Mouse (Mus musculus) MEL (cell line): ENCODE measurements around the gene Trip11. TPM values are rescaled to one million over a fixed set of nuclear protein-coding genes. Genes with fewer than 3 reads are reported as not detected.
A peak's percentile ranks its signal among the peaks of the same experiment; 100 is the strongest.
"Not testable (repeated sequence)": the region's sequence is repeated elsewhere in the genome, so short reads cannot be mapped to it uniquely, and the experiment has no call there.

Experiments
- DNase-seq: peaks from one replicate; pipeline ENCODE4 v3.0.0; 2011; ENCODE audit warnings: low read depth, low spot score
- H3K27ac ChIP-seq: 2 replicates; pipeline ENCODE4 v1.5.1; 2012; ENCODE audit warnings: low read depth, mild to moderate bottlenecking, control low read depth, low read length, moderate library complexity; ENCODE audit not compliant: control insufficient read depth
- H3K27me3 ChIP-seq, 2 experiments: fragments of 150-350 bp in 1 of 2; sonication (generic) in 1 of 2; 2 replicates each; pipeline ENCODE4 v1.6.1; 2012; ENCODE audit warnings: low read length in 2 of 2, mild to moderate bottlenecking in 2 of 2, improper control_type of control experiment in 1 of 2, moderate library complexity in 1 of 2; ENCODE audit not compliant: insufficient read depth in 2 of 2, control insufficient read depth in 1 of 2
- H3K36me3 ChIP-seq, 2 experiments: 2 replicates each; pipeline ENCODE4 v1.6.1; 2012 to 2014; ENCODE audit warnings: low read length in 2 of 2, improper control_type of control experiment in 1 of 2, inconsistent platforms in 1 of 2, mild to moderate bottlenecking in 1 of 2; ENCODE audit not compliant: insufficient read depth in 2 of 2, control insufficient read depth in 1 of 2
- H3K4me1 ChIP-seq, 2 experiments: fragments of 150-350 bp in 1 of 2; sonication (generic) in 1 of 2; 2 replicates each; pipeline ENCODE4 v1.6.1; 2012; ENCODE audit warnings: low read length in 2 of 2, improper control_type of control experiment in 1 of 2, mild to moderate bottlenecking in 1 of 2; ENCODE audit not compliant: insufficient read depth in 2 of 2, control insufficient read depth in 1 of 2
- H3K4me3 ChIP-seq, 2 experiments: fragments of 150-350 bp in 1 of 2; sonication (generic) in 1 of 2; 2 replicates each; pipeline ENCODE4 v1.5.1; 2012; ENCODE audit warnings: low read depth in 2 of 2, low read length in 2 of 2, mild to moderate bottlenecking in 2 of 2, moderate library complexity in 2 of 2, control low read depth in 1 of 2, improper control_type of control experiment in 1 of 2; ENCODE audit not compliant: control insufficient read depth in 1 of 2, insufficient read depth in 1 of 2
- H3K79me2 ChIP-seq: 2 replicates; pipeline ENCODE4 v1.6.1; 2012; ENCODE audit warnings: mild to moderate bottlenecking, low read length, moderate library complexity; ENCODE audit not compliant: control insufficient read depth, poor library complexity, insufficient read depth
- H3K9ac ChIP-seq: 2 replicates; pipeline ENCODE4 v1.6.1; 2012; ENCODE audit warnings: low read depth, mild to moderate bottlenecking, control low read depth, low read length, moderate library complexity; ENCODE audit not compliant: control insufficient read depth, poor library complexity, severe bottlenecking
- H3K9me3 ChIP-seq: fragments of 150-350 bp; sonication (generic); replicated peaks from 2 replicates; pipeline ENCODE4 v1.6.1; 2012; ENCODE audit warnings: mild to moderate bottlenecking, low read length, improper control_type of control experiment, moderate library complexity; ENCODE audit not compliant: insufficient read depth
- BHLHE40 ChIP-seq: IDR thresholded peaks from 2 replicates; pipeline ENCODE4 v1.6.1; 2012; ENCODE audit warnings: low read depth, mild to moderate bottlenecking, inconsistent platforms, low read length, improper control_type of control experiment, borderline replicate concordance
- CHD1 ChIP-seq: IDR thresholded peaks from 2 replicates; pipeline ENCODE4 v1.6.1; 2012; ENCODE audit warnings: low read depth, mild to moderate bottlenecking, inconsistent platforms, low read length, improper control_type of control experiment
- CHD2 ChIP-seq: IDR thresholded peaks from 2 replicates; pipeline ENCODE4 v1.6.1; 2011; ENCODE audit warnings: low read length, improper control_type of control experiment
- ELF1 ChIP-seq: IDR thresholded peaks from 2 replicates; pipeline ENCODE4 v1.6.1; 2014; ENCODE audit warnings: low read depth, mild to moderate bottlenecking, inconsistent platforms, low read length, improper control_type of control experiment, moderate library complexity
- EP300 ChIP-seq, 2 experiments: IDR thresholded peaks; 2 replicates each; pipeline ENCODE4 v1.6.1; 2011; ENCODE audit warnings: improper control_type of control experiment in 2 of 2, low read length in 2 of 2, low read depth in 1 of 2, mild to moderate bottlenecking in 1 of 2
- MAFK ChIP-seq: IDR thresholded peaks from 2 replicates; pipeline ENCODE4 v1.6.1; 2011; ENCODE audit warnings: low read depth, mild to moderate bottlenecking, low read length, improper control_type of control experiment, borderline replicate concordance
- MXI1 ChIP-seq: IDR thresholded peaks from 2 replicates; pipeline ENCODE4 v1.6.1; 2011; ENCODE audit warnings: mild to moderate bottlenecking, low read depth, low read length, improper control_type of control experiment
- MYB ChIP-seq: IDR thresholded peaks from 2 replicates; pipeline ENCODE4 v1.6.1; 2011; ENCODE audit warnings: mild to moderate bottlenecking, low read depth, low read length, improper control_type of control experiment
- SIN3A ChIP-seq: IDR thresholded peaks from 2 replicates; pipeline ENCODE4 v1.6.1; 2012; ENCODE audit warnings: low read length, improper control_type of control experiment, inconsistent platforms
- TAL1 ChIP-seq: IDR thresholded peaks from 2 replicates; pipeline ENCODE4 v1.6.1; 2012; ENCODE audit warnings: mild to moderate bottlenecking, inconsistent platforms, low read length, moderate library complexity, mixed read lengths
- ZNF384 ChIP-seq: IDR thresholded peaks from 2 replicates; pipeline ENCODE4 v1.6.1; 2012; ENCODE audit warnings: low read depth, mild to moderate bottlenecking, inconsistent platforms, low read length, improper control_type of control experiment
- polyA plus RNA-seq, 2 experiments: library from polyadenylated mRNA; stranded (reverse) in 1 of 2; unstranded in 1 of 2; fragments of >175 nt in 1 of 2; fragments of >200 nt in 1 of 2; gene quantifications; 2 replicates each; pipeline versions ENCODE4 v1.2.1 to v1.2.4; 2012; ENCODE audit warnings: low replicate concordance in 2 of 2, low read depth in 1 of 2; ENCODE audit not compliant: insufficient read length in 2 of 2, insufficient read depth in 1 of 2, missing spikeins in 1 of 2
- total RNA-seq: library from RNA; depleted of rRNA; stranded (reverse); fragments of 300-350 nt; gene quantifications from 2 replicates; pipeline ENCODE4 v1.2.3, GENCODE M21; 2012

Trip11 gene
- total and polyA plus RNA-seq, 3 experiments: 7.6 to 10.4 TPM; not detected in 1

- no peak for TF ChIP-seq MAFK
- no peak for TF ChIP-seq BHLHE40
- TF ChIP-seq MXI1: peak; percentile 64; the same call in 1 of the 2 replicates
- no peak for TF ChIP-seq TAL1
- TF ChIP-seq MYB: no peak; the same call in 1 of the 2 replicates
Observed at GRCm38 (mm10) chr12:101912626-101913490, at the start of gene Trip11 (continued).

- H3K9ac ChIP-seq: peak overlapping the region; percentile 77
- not testable (repeated sequence) for H3K27me3 ChIP-seq, DNase-seq, H3K9me3 ChIP-seq, H3K4me1 ChIP-seq
- peak overlapping the region; percentile 90 for H3K27ac ChIP-seq
- H3K4me3 ChIP-seq: peak overlapping the region; percentile 61 to 64
- H3K79me2 ChIP-seq: peaks cover 30% of the 10 kb centered on the region
- peaks cover 0 to 17% of the 10 kb centered on the region in 2 experiments; a peak in 2 of 4 replicates for H3K36me3 ChIP-seq
- TF ChIP-seq ZNF384: peak; percentile 75
Observed at GRCm38 (mm10) chr12:101958960-101959780, 46.1 kb upstream of the Trip11 start.

GRCm38 (mm10) chr12:101958556-101958955 lies 45.5 kb upstream of the Trip11 start:
- peaks cover 0 to 17% of the 10 kb centered on the region in 2 experiments; a peak in 2 of 4 replicates for H3K36me3 ChIP-seq
- peak overlapping the region; percentile 90 for H3K27ac ChIP-seq
- H3K79me2 ChIP-seq: peaks cover 30% of the 10 kb centered on the region
- H3K9ac ChIP-seq: peak overlapping the region; percentile 77
- H3K4me3 ChIP-seq: peak overlapping the region; percentile 61 to 64
- 0 out of 2 replicates have a peak, but pooled peaks have one; percentile 14 for TF ChIP-seq CHD2
- 0 out of 2 replicates have a peak, but pooled peaks have one; percentile 87 for TF ChIP-seq CHD1
- TF ChIP-seq ZNF384: no peak; the same call in 1 of the 2 replicates
- no peak for TF ChIP-seq EP300 (IDR thresholded peaks at IDR 0.05; ENCODE audit: low read depth in 1 of 2, low read length in 2 of 2)
- 0 out of 2 replicates have a peak, but pooled peaks have one; percentile 14 for TF ChIP-seq SIN3A
- 0 out of 2 replicates have a peak, but pooled peaks have one; percentile 22 for TF ChIP-seq ELF1
- peak; percentile 79 for DNase-seq
- no peaks in the 10 kb centered on the region for H3K9me3 ChIP-seq
- H3K27me3 ChIP-seq: no peaks in the 10 kb centered on the region
- peaks cover 5 to 10% of the 10 kb centered on the region in 2 experiments for H3K4me1 ChIP-seq
